Mouse (Mus musculus): ENCODE measurements at regions not wholly inside any gene's neighbourhood (a gene's known extent, or its start where the extent isn't known, plus 50 kb on each side); places are given as distances from the start of the nearest gene placed in this dataset.
A peak's percentile ranks its signal among the peaks of the same experiment; 100 is the strongest.
"Not testable (repeated sequence)": the region's sequence is repeated elsewhere in the genome, so short reads cannot be mapped to it uniquely, and the experiment has no call there.

DNA sequence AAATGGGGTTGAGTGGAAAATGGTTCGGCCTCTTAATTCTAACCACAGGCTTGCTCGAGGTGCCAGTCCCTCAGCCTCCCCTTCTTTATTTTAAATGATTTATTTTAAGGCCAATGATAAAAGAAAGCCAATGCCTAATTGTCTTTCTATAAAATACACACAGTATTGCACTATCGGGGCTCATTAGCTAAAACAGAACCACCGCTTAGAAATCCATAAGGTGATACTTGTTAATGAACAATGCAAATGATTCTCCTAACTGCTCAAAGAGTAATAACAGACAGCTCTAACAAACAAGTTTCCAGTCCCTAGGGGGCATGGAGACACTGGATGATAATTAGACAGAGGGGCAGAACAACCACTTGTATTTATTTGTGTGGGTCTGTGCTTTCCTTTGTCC, 58.8 kb downstream of the Emx2 start:
- no peak for DNase-seq (ENCODE audit: low spot score)

DNA sequence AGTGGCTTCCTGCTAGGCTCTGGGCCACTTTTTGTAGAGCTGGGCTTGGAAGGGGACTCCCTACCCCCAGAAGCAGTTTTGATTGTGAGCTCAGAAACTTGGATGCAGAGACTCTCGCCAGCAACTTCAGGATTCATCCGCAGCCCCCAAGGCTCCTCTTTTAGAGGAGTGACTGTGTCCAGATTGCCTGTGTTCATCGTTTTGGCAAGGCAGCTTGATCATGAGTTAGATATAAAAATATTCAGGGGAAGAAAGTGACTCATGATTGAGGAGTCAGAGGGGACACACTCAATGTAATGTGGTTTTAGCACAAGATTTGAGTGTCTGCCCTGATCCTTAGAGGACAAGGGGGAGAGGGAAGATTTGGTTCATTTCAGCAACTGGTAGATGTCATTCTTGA, 61.0 kb downstream of the Emx2 start:
- no peak for DNase-seq (ENCODE audit: low spot score)

- peak; percentile 39 for DNase-seq (ENCODE audit: low spot score)
Measured at GRCm38 (mm10) chr19:59522176-59522575, 64.0 kb downstream of the Emx2 start.

- DNase-seq (ENCODE audit: low spot score) = no peak
Measured at GRCm38 (mm10) chr19:59523356-59523755, 65.2 kb downstream of the Emx2 start.

DNA sequence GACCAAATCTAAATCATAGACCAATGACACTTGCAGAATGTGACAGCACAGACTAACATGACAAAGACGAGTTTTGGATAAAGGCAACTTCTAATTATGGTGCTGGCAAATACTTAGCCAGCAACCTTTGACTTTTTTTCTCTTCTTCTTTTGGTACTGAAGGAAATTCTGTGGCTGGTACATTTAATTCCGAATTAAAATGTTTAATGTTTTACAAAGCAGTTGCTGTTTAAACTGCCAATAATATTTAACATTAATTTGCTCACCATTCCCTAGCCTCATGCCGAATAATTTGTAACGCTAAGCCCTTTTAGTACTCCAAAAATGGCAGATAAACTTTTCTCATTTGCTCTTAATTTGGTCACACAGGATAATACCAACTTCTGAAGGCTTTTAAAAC, 105.9 kb downstream of the Emx2 start:
- DNase-seq (ENCODE audit: low spot score) = no peak

- peak; percentile 34 for DNase-seq (ENCODE audit: low spot score)
Measured at GRCm38 (mm10) chr19:59568907-59569306, 110.7 kb downstream of the Emx2 start.

- not testable (repeated sequence) for DNase-seq (ENCODE audit: low spot score)
Measured at GRCm38 (mm10) chr19:59569590-59569989, 111.4 kb downstream of the Emx2 start.

DNA sequence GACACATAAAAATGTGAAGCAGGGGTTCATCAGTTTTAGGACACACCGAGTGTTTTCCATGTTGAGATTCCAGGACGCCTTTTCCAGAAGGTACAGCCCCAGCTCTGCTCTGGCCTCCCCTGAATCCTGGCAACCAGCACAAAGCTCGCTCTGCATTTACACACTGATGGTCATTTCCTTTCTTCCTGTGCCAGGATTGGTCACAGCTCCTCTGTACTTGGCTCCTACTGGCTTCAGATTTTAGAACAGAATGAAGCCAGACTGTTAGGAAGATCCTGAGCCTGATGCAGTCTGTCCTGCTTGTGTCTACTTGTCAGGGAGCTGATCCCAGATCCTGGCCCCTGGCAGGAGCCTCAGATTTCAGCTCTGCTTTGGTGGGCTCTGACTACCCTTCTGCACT, 116.2 kb downstream of the Emx2 start:
- DNase-seq (ENCODE audit: low spot score) = no peak

GRCm38 (mm10) chr19:59577886-59578285, 119.7 kb downstream of the Emx2 start:
- DNase-seq (ENCODE audit: low spot score) = no peak

DNA sequence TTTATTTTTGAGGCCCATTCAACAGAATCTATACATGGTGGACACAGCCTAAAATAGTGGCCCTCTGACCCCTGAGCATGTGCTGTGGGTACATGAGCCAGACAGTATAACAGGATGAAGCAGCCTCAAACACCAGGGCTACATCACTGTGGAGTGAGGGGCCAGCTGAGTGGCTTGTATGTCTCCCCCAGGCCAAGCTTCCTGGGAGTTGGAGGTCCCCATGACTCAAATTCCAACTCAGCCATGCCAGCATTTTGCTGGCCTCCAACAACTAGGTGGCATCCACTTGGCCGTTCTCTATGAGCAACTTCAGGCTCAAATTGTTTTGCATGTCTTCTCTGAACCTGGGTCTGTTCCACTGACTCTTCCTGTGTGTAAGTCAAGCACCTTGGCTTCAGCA, 121.5 kb downstream of the Emx2 start:
- DNase-seq (ENCODE audit: low spot score) = no peak

DNA sequence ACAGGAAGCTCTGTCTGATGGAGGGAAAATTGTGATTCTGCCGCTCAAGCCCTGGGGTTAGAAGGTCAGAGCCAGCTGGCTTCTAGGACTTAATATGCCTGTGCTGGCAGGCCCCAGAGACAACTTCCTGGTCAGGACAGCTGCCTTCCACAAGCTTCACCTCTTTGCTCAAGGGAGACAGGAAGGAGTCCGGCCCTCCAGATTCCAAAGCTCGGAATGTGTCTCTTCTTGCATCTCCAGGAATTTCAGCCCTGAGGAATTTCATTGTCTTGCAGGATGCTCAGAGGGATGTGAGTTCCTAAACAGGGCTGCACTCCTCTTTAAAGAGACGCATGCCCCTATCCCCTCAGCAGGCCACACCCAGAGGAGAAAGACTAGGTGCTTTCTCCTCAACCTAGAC, 127.7 kb downstream of the Emx2 start:
- peak; percentile 32 for DNase-seq (ENCODE audit: low spot score)

GRCm38 (mm10) chr19:59587303-59587702, 129.1 kb downstream of the Emx2 start:
- DNase-seq (ENCODE audit: low spot score) = no peak

GRCm38 (mm10) chr19:59588068-59588522, 129.9 kb downstream of the Emx2 start:
- DNase-seq (ENCODE audit: low spot score) = peak; percentile 78

DNA sequence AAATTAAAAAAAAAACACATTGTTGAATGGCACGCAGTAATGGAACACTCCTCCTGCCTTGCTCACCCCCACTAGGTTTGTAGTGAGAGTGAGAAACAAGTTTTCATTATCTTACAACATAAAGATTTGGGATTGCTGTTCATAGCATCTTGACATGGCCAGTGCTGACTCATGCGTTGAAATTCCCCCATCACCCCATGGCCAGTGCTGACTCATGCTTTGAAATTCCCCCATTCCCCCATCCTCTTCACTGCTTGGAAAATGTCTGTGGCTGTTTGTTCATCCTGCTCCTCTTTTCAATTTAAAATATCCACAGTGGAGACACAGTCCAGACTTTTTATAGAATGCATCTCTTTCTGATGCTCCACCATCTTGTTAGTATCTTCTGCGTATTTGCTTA, 131.8 kb downstream of the Emx2 start:
- no peak for DNase-seq (ENCODE audit: low spot score)

- no peak for DNase-seq (ENCODE audit: low spot score)
Measured at GRCm38 (mm10) chr19:59592060-59592459, 133.9 kb downstream of the Emx2 start.

DNA sequence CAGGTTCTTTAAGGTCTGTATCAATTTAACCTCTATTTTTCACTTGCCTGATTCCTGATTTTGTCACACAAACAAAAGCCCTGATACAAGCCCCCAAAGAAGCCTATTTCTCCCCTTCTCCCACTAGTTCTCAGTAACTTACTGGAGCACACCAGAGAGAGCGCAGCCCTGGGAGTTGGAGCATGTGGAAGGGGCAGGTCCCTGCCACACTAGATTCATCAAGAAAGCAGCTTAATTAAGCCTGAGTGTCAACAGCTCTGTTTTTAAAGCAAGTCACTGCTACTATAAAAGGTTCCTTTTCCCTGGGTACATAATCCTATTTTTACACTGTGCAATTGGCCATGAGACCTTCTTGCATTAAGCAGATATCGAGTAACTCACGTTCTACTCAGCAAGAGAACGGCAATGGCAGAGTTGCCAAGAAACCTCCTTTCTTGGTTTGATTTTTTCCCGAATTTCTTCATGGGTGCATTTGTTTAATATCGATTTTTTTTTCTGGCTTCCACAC, 166.2 kb downstream of the Emx2 start:
- DNase-seq (ENCODE audit: low spot score) = no peak

DNA sequence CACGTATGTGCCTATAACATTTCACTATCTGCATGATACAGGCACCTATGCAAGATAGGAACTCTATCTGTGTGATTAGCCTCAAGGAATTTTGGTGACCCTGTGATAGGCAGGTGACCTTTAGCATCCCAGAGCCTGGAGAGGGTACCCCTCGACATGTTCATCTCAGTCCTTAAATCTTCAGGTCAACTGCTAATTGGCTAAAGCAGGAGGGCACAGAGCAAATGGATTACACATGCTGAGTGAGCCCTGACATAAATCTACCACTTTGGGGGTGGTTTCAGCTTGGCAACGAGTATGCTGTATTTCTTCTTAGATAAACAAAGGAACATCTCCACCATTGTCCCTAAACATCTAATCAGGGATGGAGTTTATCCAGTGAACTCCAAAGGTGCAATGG, 169.5 kb downstream of the Emx2 start:
- no peak for DNase-seq (ENCODE audit: low spot score)

DNA sequence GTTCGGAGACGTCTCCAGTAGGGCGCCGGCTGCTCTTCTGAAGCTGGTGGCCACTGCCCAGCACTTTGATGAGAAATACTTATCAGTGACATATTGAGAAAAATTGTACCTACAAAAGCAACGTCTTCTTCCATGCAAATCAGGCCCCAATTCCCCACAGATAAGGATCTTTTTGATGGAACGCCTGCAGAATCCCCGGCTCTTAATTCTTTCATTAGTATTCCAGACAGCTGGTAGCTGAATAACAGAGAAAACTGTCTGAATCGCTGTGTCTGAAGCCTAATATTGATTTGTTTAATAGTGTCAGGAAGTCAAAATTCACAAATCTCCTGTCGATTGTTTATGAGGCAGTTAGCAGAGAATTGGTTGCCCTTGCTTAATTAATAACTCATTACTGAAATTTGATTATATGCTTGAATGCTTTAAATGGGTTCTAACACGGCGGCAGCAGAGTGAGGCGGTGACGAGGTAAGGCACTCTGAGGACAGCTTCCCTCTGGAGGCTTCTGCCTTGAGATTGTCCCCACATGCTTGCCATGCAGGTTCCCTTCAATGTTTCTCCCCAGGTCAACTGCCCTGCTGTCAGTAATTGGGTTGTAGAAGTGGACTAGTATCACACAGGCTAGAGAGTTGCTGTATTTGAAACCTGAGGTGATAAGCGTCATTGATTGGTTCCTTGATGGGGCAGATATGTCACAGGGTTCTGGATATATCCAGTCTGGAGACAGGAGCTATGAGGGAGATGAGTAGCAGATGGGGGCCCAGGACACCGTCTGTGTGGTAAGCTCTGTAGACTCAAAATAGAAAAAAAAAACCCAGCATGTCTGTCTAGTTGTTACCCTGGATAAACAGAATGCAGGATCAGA, 170.4 kb downstream of the Emx2 start:
- no peak for DNase-seq (ENCODE audit: low spot score)

GRCm38 (mm10) chr19:59629161-59629445, 170.9 kb downstream of the Emx2 start:
- no peak for DNase-seq (ENCODE audit: low spot score)

GRCm38 (mm10) chr19:59630095-59630494, 171.9 kb downstream of the Emx2 start:
- no peak for DNase-seq (ENCODE audit: low spot score)

GRCm38 (mm10) chr19:59630706-59631105, 172.5 kb downstream of the Emx2 start:
- DNase-seq (ENCODE audit: low spot score) = no peak

- DNase-seq (ENCODE audit: low spot score) = no peak
Measured at GRCm38 (mm10) chr19:59631541-59631940, 173.4 kb downstream of the Emx2 start.

DNA sequence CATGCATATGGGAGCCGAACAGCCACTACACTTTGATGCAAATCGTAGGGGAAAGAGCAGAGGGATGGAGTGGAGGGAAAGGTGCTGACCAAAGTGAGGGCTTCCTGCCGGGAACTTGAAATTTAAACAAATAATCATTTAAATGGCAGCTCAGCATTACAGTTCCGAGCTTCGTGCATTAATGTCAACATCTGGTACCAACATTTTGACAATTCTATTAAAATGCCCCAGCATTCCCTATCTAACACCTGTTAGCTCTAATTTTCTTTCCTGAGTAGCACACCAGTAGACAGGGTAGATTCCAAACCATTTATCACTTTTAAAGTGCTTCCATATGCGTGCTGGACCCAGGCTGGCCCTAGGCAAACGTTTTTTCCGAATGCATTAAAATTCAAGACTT, 178.1 kb downstream of the Emx2 start:
- DNase-seq (ENCODE audit: low spot score) = peak; percentile 60

DNA sequence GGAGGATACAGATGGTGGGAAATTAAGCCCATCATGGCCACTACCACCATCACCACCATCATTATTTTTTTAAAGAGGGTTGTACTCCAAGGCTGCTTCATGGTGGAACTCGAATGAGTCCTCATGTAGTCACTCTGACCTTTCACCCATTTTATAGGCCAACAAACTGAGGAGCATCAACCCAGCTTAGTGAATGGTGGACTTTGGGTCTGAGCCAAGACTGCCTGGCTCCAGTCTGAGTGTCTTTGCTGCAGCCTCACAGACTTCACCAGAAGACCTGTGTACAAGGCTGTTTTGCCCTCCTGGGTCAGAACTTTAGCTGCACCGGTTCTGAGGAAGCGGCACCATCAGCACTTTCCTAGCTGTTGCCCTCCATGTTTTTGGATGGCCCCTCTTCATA, 184.4 kb downstream of the Emx2 start:
- no peak for DNase-seq (ENCODE audit: low spot score)
